Mouse (Mus musculus): ENCODE data around the gene Cdrt4. TPM values are rescaled to one million over a fixed set of nuclear protein-coding genes. Genes with fewer than 3 reads are reported as not detected.

Gene Cdrt4
- total RNA-seq, 1 experiment: 1.6 TPM

GRCm38 (mm10) chr11:62919946-62920742 is 30.8 kb upstream of the Cdrt4 start:
- Histone ChIP-seq H3K36me3 (ENCODE audit: control insufficient read depth, insufficient read depth, low read length, poor library complexity, severe bottlenecking) (no peaks in the 10 kb centered on the region), H3K4me1 (ENCODE audit: control insufficient read depth in 2 of 2, insufficient read depth in 2 of 2, low read length in 2 of 2, poor library complexity in 1 of 2) (no peaks in the 10 kb centered on the region), H3K9me3 (ENCODE audit: control insufficient read depth, insufficient read depth, low read depth, low read length) (no peaks in the 10 kb centered on the region), H3K9ac (ENCODE audit: insufficient read depth, low read depth, low read length, poor library complexity, severe bottlenecking) (no peak overlapping the region), H3K4me3 (ENCODE audit: insufficient read depth in 1 of 2, low read depth in 1 of 2, low read length in 2 of 2, poor library complexity in 1 of 2, severe bottlenecking in 1 of 2) (no peak overlapping the region), H3K27ac (ENCODE audit: insufficient read depth, low read depth, low read length, poor library complexity, severe bottlenecking) (no peak overlapping the region)
- TF ChIP-seq ZNF384 (IDR thresholded peaks at IDR 0.05; ENCODE audit: low read depth, low read length): no peak
- TF ChIP-seq ZC3H11A (IDR thresholded peaks at IDR 0.05; ENCODE audit: borderline replicate concordance, low read depth, low read length): no peak
- TF ChIP-seq CHD2 (IDR thresholded peaks at IDR 0.05; ENCODE audit: low read depth, low read length): no peak
- TF ChIP-seq MAFK (IDR thresholded peaks at IDR 0.05; ENCODE audit: insufficient read depth, low read depth, low read length): no peak
- no peak for TF ChIP-seq HCFC1 (IDR thresholded peaks at IDR 0.05; ENCODE audit: borderline replicate concordance, insufficient read depth, low read length)
- in situ Hi-C loops (cut with MboI; ENCODE audit: low sequenced_read_pairs in 2 of 2, unreplicated experiment in 2 of 2): loop anchor here (5.0 to 10.0 kb wide), 3 partner anchors 165 to 225 kb away; partner anchors contain the start of gene Gm10428 (in 1 of the 2)
- DNase-seq (ENCODE audit: low read depth, low spot score): no peak

GRCm38 (mm10) chr11:62920743-62921050 is 30.3 kb upstream of the Cdrt4 start:
- H3K4me3 ChIP-seq (ENCODE audit: insufficient read depth in 1 of 2, low read depth in 1 of 2, low read length in 2 of 2, poor library complexity in 1 of 2, severe bottlenecking in 1 of 2): no peak overlapping the region
- H3K9ac ChIP-seq (ENCODE audit: insufficient read depth, low read depth, low read length, poor library complexity, severe bottlenecking): no peak overlapping the region
- no peaks in the 10 kb centered on the region for H3K4me1 ChIP-seq (ENCODE audit: control insufficient read depth in 2 of 2, insufficient read depth in 2 of 2, low read length in 2 of 2, poor library complexity in 1 of 2)
- in situ Hi-C loops (cut with MboI; ENCODE audit: low sequenced_read_pairs in 2 of 2, unreplicated experiment in 2 of 2): loop anchor here (5.0 to 10.0 kb wide), 2 partner anchors 212 to 224 kb away; no protein-coding TSS in a partner anchor
- TF ChIP-seq ZC3H11A (IDR thresholded peaks at IDR 0.05; ENCODE audit: borderline replicate concordance, low read depth, low read length) (no peak), CHD2 (IDR thresholded peaks at IDR 0.05; ENCODE audit: low read depth, low read length) (no peak), HCFC1 (IDR thresholded peaks at IDR 0.05; ENCODE audit: borderline replicate concordance, insufficient read depth, low read length) (no peak), ZNF384 (IDR thresholded peaks at IDR 0.05; ENCODE audit: low read depth, low read length) (no peak), MAFK (IDR thresholded peaks at IDR 0.05; ENCODE audit: insufficient read depth, low read depth, low read length) (no peak)
- no peak overlapping the region for H3K27ac ChIP-seq (ENCODE audit: insufficient read depth, low read depth, low read length, poor library complexity, severe bottlenecking)
- H3K36me3 ChIP-seq (ENCODE audit: control insufficient read depth, insufficient read depth, low read length, poor library complexity, severe bottlenecking): no peaks in the 10 kb centered on the region
- no peaks in the 10 kb centered on the region for H3K9me3 ChIP-seq (ENCODE audit: control insufficient read depth, insufficient read depth, low read depth, low read length)
- no peak for DNase-seq (ENCODE audit: low read depth, low spot score)

- in situ Hi-C loops (cut with MboI; ENCODE audit: low sequenced_read_pairs in 2 of 2, unreplicated experiment in 2 of 2): loop anchor here (5.0 to 10.0 kb wide), 2 partner anchors 211 to 223 kb away; no protein-coding TSS in a partner anchor
- Histone ChIP-seq H3K4me1 (ENCODE audit: control insufficient read depth in 2 of 2, insufficient read depth in 2 of 2, low read length in 2 of 2, poor library complexity in 1 of 2) (no peaks in the 10 kb centered on the region), H3K27ac (ENCODE audit: insufficient read depth, low read depth, low read length, poor library complexity, severe bottlenecking) (no peak overlapping the region), H3K9ac (ENCODE audit: insufficient read depth, low read depth, low read length, poor library complexity, severe bottlenecking) (peak overlapping the region; percentile 52; the same call in 1 of the 2 replicates), H3K36me3 (ENCODE audit: control insufficient read depth, insufficient read depth, low read length, poor library complexity, severe bottlenecking) (no peaks in the 10 kb centered on the region), H3K4me3 (ENCODE audit: insufficient read depth in 1 of 2, low read depth in 1 of 2, low read length in 2 of 2, poor library complexity in 1 of 2, severe bottlenecking in 1 of 2) (peak overlapping the region in 1 of 2 experiments; percentile 34; a peak in 2 of 4 replicates), H3K9me3 (ENCODE audit: control insufficient read depth, insufficient read depth, low read depth, low read length) (no peaks in the 10 kb centered on the region)
- peak; percentile 95 for DNase-seq (ENCODE audit: low read depth, low spot score)
- TF ChIP-seq ZC3H11A (IDR thresholded peaks at IDR 0.05; ENCODE audit: borderline replicate concordance, low read depth, low read length) (peak; percentile 68; the same call in 1 of the 2 replicates), MAFK (IDR thresholded peaks at IDR 0.05; ENCODE audit: insufficient read depth, low read depth, low read length) (no peak)
These were observed 29.7 kb upstream of the Cdrt4 start for GRCm38 (mm10) chr11:62921052-62921977.

- no peaks in the 10 kb centered on the region for H3K36me3 ChIP-seq (ENCODE audit: control insufficient read depth, insufficient read depth, low read length, poor library complexity, severe bottlenecking)
- no peaks in the 10 kb centered on the region for H3K9me3 ChIP-seq (ENCODE audit: control insufficient read depth, insufficient read depth, low read depth, low read length)
- no peak overlapping the region for H3K4me3 ChIP-seq (ENCODE audit: insufficient read depth in 1 of 2, low read depth in 1 of 2, low read length in 2 of 2, poor library complexity in 1 of 2, severe bottlenecking in 1 of 2)
- no peak overlapping the region for H3K9ac ChIP-seq (ENCODE audit: insufficient read depth, low read depth, low read length, poor library complexity, severe bottlenecking)
- H3K4me1 ChIP-seq (ENCODE audit: control insufficient read depth in 2 of 2, insufficient read depth in 2 of 2, low read length in 2 of 2, poor library complexity in 1 of 2): no peaks in the 10 kb centered on the region
- no peak overlapping the region for H3K27ac ChIP-seq (ENCODE audit: insufficient read depth, low read depth, low read length, poor library complexity, severe bottlenecking)
- no peak for DNase-seq (ENCODE audit: low read depth, low spot score)
- in situ Hi-C loops (cut with MboI; ENCODE audit: low sequenced_read_pairs in 2 of 2, unreplicated experiment in 2 of 2): loop anchor here (5.0 to 10.0 kb wide), 2 partner anchors 208 to 221 kb away; no protein-coding TSS in a partner anchor
- TF ChIP-seq MAFK (IDR thresholded peaks at IDR 0.05; ENCODE audit: insufficient read depth, low read depth, low read length) (no peak), CHD2 (IDR thresholded peaks at IDR 0.05; ENCODE audit: low read depth, low read length) (no peak), ZC3H11A (IDR thresholded peaks at IDR 0.05; ENCODE audit: borderline replicate concordance, low read depth, low read length) (no peak), ZNF384 (IDR thresholded peaks at IDR 0.05; ENCODE audit: low read depth, low read length) (no peak)
These were observed 26.8 kb upstream of the Cdrt4 start for GRCm38 (mm10) chr11:62924091-62924761.
